In genomic region chr17:15872093-15872492, GRCm38 (mm10) we compare ENCODE assay signal across 30 mouse cellular contexts. TPM values are rescaled to one million over a fixed set of nuclear protein-coding genes. Genes with fewer than 3 reads are reported as not detected.
A peak's percentile ranks its signal among the peaks of the same experiment; 100 is the strongest.
DNase-seq lines count a peak whose midpoint lies in the region; ATAC-seq and TF ChIP-seq lines count a peak whose summit lies in the region.
"Had no signal": no experiment of that assay in that cellular context is flagged by ENCODE, and none has a peak within 500 bp of the region (broad histone marks: within the 10 kb centered on the region; RNA-seq: fewer than 3 reads in every experiment).

No protein-coding gene starts in this region.

- no peak overlapping the region for H3K4me2 ChIP-seq in heart, postnatal 0 days (ENCODE audit: low read depth, low read length)
- no peak overlapping the region for H3K4me2 ChIP-seq in heart, embryonic 11.5 days
- no peak overlapping the region for H3K4me2 ChIP-seq in lung, postnatal 0 days (replicated peaks; ENCODE audit: low read depth, low read length)
- H3K4me2 ChIP-seq in neural tube, embryonic 15.5 days = no peak overlapping the region
- H3K4me2 ChIP-seq: embryonic facial prominence, embryonic 13.5 days; forebrain, embryonic 12.5 days; forebrain, embryonic 15.5 days; hindbrain, embryonic 13.5 days; intestine, embryonic 15.5 days had no signal

- TF ChIP-seq EP300 in heart, postnatal 0 days (IDR thresholded peaks at IDR 0.05; ENCODE audit: low read depth) = no peak
- no peak for TF ChIP-seq EP300 in lung, postnatal 0 days (IDR thresholded peaks at IDR 0.05)

- no peaks in the 10 kb centered on the region for H3K27me3 ChIP-seq in heart, postnatal 0 days (ENCODE audit: control insufficient read depth, insufficient read depth, low read length)
- no peaks in the 10 kb centered on the region for H3K27me3 ChIP-seq in heart, embryonic 11.5 days (ENCODE audit: control insufficient read depth, insufficient read depth, low read length)
- no peaks in the 10 kb centered on the region for H3K27me3 ChIP-seq in lung, postnatal 0 days (replicated peaks; ENCODE audit: insufficient read depth, low read length)
- H3K27me3 ChIP-seq in neural tube, embryonic 15.5 days (replicated peaks) = no peaks in the 10 kb centered on the region
- H3K27me3 ChIP-seq: embryonic facial prominence, embryonic 13.5 days; forebrain, embryonic 12.5 days; forebrain, embryonic 15.5 days; hindbrain, embryonic 13.5 days; intestine, embryonic 15.5 days had no signal

- no peaks in the 10 kb centered on the region for H3K9me3 ChIP-seq in heart, postnatal 0 days (replicated peaks; ENCODE audit: control insufficient read depth, low read length)
- H3K9me3 ChIP-seq in heart, embryonic 11.5 days (replicated peaks; ENCODE audit: control insufficient read depth, low read length) = no peaks in the 10 kb centered on the region
- H3K9me3 ChIP-seq in lung, postnatal 0 days (ENCODE audit: low read length) = no peaks in the 10 kb centered on the region
- no peaks in the 10 kb centered on the region for H3K9me3 ChIP-seq in neural tube, embryonic 15.5 days (replicated peaks)
- H3K9me3 ChIP-seq: embryonic facial prominence, embryonic 10.5 days; embryonic facial prominence, embryonic 13.5 days; forebrain, embryonic 12.5 days; forebrain, embryonic 15.5 days; hindbrain, embryonic 10.5 days; hindbrain, embryonic 13.5 days; intestine, embryonic 15.5 days had no signal

- no peak overlapping the region for H3K9ac ChIP-seq in heart, postnatal 0 days (replicated peaks; ENCODE audit: low read depth, low read length)
- H3K9ac ChIP-seq in heart, embryonic 11.5 days (ENCODE audit: low read depth, low read length) = no peak overlapping the region
- no peak overlapping the region for H3K9ac ChIP-seq in lung, postnatal 0 days (replicated peaks; ENCODE audit: low read depth)
- H3K9ac ChIP-seq in neural tube, embryonic 15.5 days (replicated peaks) = no peak overlapping the region
- H3K9ac ChIP-seq: embryonic facial prominence, embryonic 13.5 days; forebrain, embryonic 12.5 days; forebrain, embryonic 15.5 days; hindbrain, embryonic 13.5 days; intestine, embryonic 15.5 days had no signal

- no peak for TF ChIP-seq CTCF in heart, postnatal 0 days (IDR thresholded peaks at IDR 0.05; ENCODE audit: low read depth)
- TF ChIP-seq CTCF in lung, postnatal 0 days (IDR thresholded peaks at IDR 0.05) = no peak

- no peaks in the 10 kb centered on the region for H3K4me1 ChIP-seq in heart, postnatal 0 days (ENCODE audit: control insufficient read depth, insufficient read depth)
- H3K4me1 ChIP-seq in heart, embryonic 11.5 days (ENCODE audit: control insufficient read depth, insufficient read depth, low read length) = no peaks in the 10 kb centered on the region
- no peaks in the 10 kb centered on the region for H3K4me1 ChIP-seq in lung, postnatal 0 days (ENCODE audit: insufficient read depth, low read depth, low read length)
- H3K4me1 ChIP-seq in neural tube, embryonic 15.5 days = no peaks in the 10 kb centered on the region
- H3K4me1 ChIP-seq: embryonic facial prominence, embryonic 10.5 days; embryonic facial prominence, embryonic 13.5 days; forebrain, embryonic 12.5 days; forebrain, embryonic 15.5 days; hindbrain, embryonic 10.5 days; hindbrain, embryonic 13.5 days; intestine, embryonic 15.5 days had no signal

- H3K4me3 ChIP-seq in heart, postnatal 0 days (ENCODE audit: low read depth, low read length) = no peak overlapping the region
- H3K4me3 ChIP-seq in heart, embryonic 11.5 days (ENCODE audit: low read depth, low read length) = no peak overlapping the region
- H3K4me3 ChIP-seq in lung, postnatal 0 days (ENCODE audit: low read depth, low read length) = no peak overlapping the region
- H3K4me3 ChIP-seq in neural tube, embryonic 15.5 days (replicated peaks) = no peak overlapping the region
- H3K4me3 ChIP-seq: embryonic facial prominence, embryonic 10.5 days; embryonic facial prominence, embryonic 13.5 days; erythroblast, embryonic 14.5 days; forebrain, embryonic 12.5 days; forebrain, embryonic 15.5 days; hindbrain, embryonic 10.5 days; hindbrain, embryonic 13.5 days; intestine, embryonic 15.5 days had no signal

- H3K36me3 ChIP-seq in heart, postnatal 0 days (replicated peaks; ENCODE audit: control insufficient read depth, insufficient read depth, low read length) = no peaks in the 10 kb centered on the region
- no peaks in the 10 kb centered on the region for H3K36me3 ChIP-seq in heart, embryonic 11.5 days (ENCODE audit: control insufficient read depth, insufficient read depth, low read length)
- H3K36me3 ChIP-seq in lung, postnatal 0 days (ENCODE audit: insufficient read depth, low read length) = no peaks in the 10 kb centered on the region
- H3K36me3 ChIP-seq in neural tube, embryonic 15.5 days = no peaks in the 10 kb centered on the region
- H3K36me3 ChIP-seq: embryonic facial prominence, embryonic 10.5 days; embryonic facial prominence, embryonic 13.5 days; forebrain, embryonic 12.5 days; forebrain, embryonic 15.5 days; hindbrain, embryonic 10.5 days; hindbrain, embryonic 13.5 days; intestine, embryonic 15.5 days had no signal

- ATAC-seq in heart, postnatal 0 days (ENCODE audit: insufficient read depth, low read depth) = no peak
- no peak for ATAC-seq in heart, embryonic 11.5 days (replicated peaks; ENCODE audit: insufficient number of reproducible peaks, low FRiP score, low TSS enrichment)
- peak; percentile 65 for ATAC-seq in lung, postnatal 0 days
- no peak for ATAC-seq in neural tube, embryonic 15.5 days (ENCODE audit: low FRiP score)
- ATAC-seq: activated CD4-positive, CD25-positive, alpha-beta regulatory T cell, adult 4 months; CD4-positive, CD25-positive, alpha-beta regulatory T cell, adult 4 months; forebrain, embryonic 15.5 days; hindbrain, embryonic 16.5 days; intestine, embryonic 15.5 days had no signal

- peak; percentile 4 for DNase-seq in adrenal gland, postnatal 14 days
- DNase-seq in adrenal gland, adult 18-20 months (ENCODE audit: low spot score in 2 of 2) = no peak
- DNase-seq in heart, postnatal 0 days (ENCODE audit: low spot score) = peak; percentile 7
- peak; percentile 54 for DNase-seq in lung, postnatal 0 days (ENCODE audit: low spot score)
- no peak for DNase-seq in lung, postnatal 36 days
- DNase-seq in skeletal muscle tissue, adult 2 months (ENCODE audit: low read depth, low spot score) = peak; percentile 50
- DNase-seq: adrenal gland, adult 8-10 months; cerebellum, adult 11-12 months; cerebellum, adult 8-10 months; cerebellum, postnatal 10 days; cerebellum, postnatal 36 days; embryo, embryonic 11 days; gastrocnemius, postnatal 10 days; heart, adult 11 months; heart, postnatal 36 days; kidney, adult 11 months had no signal

- no peak overlapping the region for H3K27ac ChIP-seq in heart, postnatal 0 days (ENCODE audit: low read depth)
- no peak overlapping the region for H3K27ac ChIP-seq in heart, embryonic 11.5 days (ENCODE audit: low read depth, low read length)
- no peak overlapping the region for H3K27ac ChIP-seq in lung, postnatal 0 days (ENCODE audit: low read length)
- H3K27ac ChIP-seq in neural tube, embryonic 15.5 days (replicated peaks) = no peak overlapping the region
- H3K27ac ChIP-seq: embryonic facial prominence, embryonic 10.5 days; embryonic facial prominence, embryonic 13.5 days; forebrain, embryonic 12.5 days; forebrain, embryonic 15.5 days; hindbrain, embryonic 10.5 days; hindbrain, embryonic 13.5 days; intestine, embryonic 15.5 days had no signal

RNA-seq across cellular contexts. Expression of gene Rgmb, which starts 41.3 kb away (rescaled TPM):
- 16.3 and 19.2 TPM in 2 replicates for total RNA-seq in adrenal gland, postnatal 14 days (2021)
- 10 to 100 TPM; 14.5 to 14.6 TPM for total RNA-seq in adrenal gland, adult 18-20 months (2021)
- 15.7 and 26.9 TPM in 2 replicates for total RNA-seq in heart, postnatal 0 days (2014; rRNA removed; ENCODE audit: low replicate concordance)
- polyA plus RNA-seq in heart, postnatal 0 days (2015; fragmentation: Nextera tagmentation; extraction: Ambion mirVana) = 7.2 and 8.4 TPM in 2 replicates
- 8.7 and 8.9 TPM in 2 replicates for polyA plus RNA-seq in heart, embryonic 11.5 days (2014; fragmentation: Nextera tagmentation; extraction: Ambion mirVana)
- polyA plus RNA-seq in lung, postnatal 0 days (2015; fragmentation: Nextera tagmentation; extraction: Ambion mirVana) = 15.2 and 15.9 TPM in 2 replicates
- 43.3 and 53.7 TPM in 2 replicates for polyA plus RNA-seq in neural tube, embryonic 15.5 days (2015; fragmentation: Nextera tagmentation; extraction: Ambion mirVana)
- total RNA-seq: MEL had no signal
- polyA plus RNA-seq: erythroblast, embryonic 14.5 days had no signal

Comparison
In these comparisons a context has a peak if more than half of its experiments do, and no peak if none do; other contexts are left out.
1. DNase-seq: peak in adrenal gland, postnatal 14 days (single experiment), heart, postnatal 0 days (single experiment), lung, postnatal 0 days (single experiment) and skeletal muscle tissue, adult 2 months (single experiment); none in adrenal gland, adult 18-20 months (0 of 2) and lung, postnatal 36 days (single experiment).